Mouse (Mus musculus) intestine, embryonic 14.5 days (tissue): ENCODE measurements at regions not wholly inside any gene's neighbourhood (a gene's known extent, or its start where the extent isn't known, plus 50 kb on each side); places are given as distances from the start of the nearest gene placed in this dataset.

Source experiments
- ATAC-seq: fragments of 200-750 bp; cut with Nextera tagmentation; replicated peaks from 2 replicates; pipeline ENCODE4 v1.8.0; 2017; ENCODE audit warnings: low read depth, moderate number of reproducible peaks, moderate TSS enrichment, moderate library complexity; ENCODE audit not compliant: low FRiP score, low TSS enrichment
- DNase-seq: peaks from one replicate; pipeline ENCODE4 v3.0.0-alpha.2; 2018; ENCODE audit warnings: low spot score
- H3K27ac ChIP-seq: fragments of 300-500 bp; sonication (generic); 2 replicates; pipeline ENCODE4 v1.5.1; 2014; ENCODE audit warnings: low read depth, mild to moderate bottlenecking, control low read depth
- H3K27me3 ChIP-seq: fragments of 300-500 bp; sonication (generic); replicated peaks from 2 replicates; pipeline ENCODE4 v1.6.1; 2014; ENCODE audit warnings: low read length, control low read depth; ENCODE audit not compliant: control insufficient read depth, insufficient read depth
- H3K36me3 ChIP-seq: fragments of 300-500 bp; sonication (generic); 2 replicates; pipeline ENCODE4 v1.6.1; 2014; ENCODE audit warnings: low read length, control low read depth; ENCODE audit not compliant: control insufficient read depth, insufficient read depth
- H3K4me1 ChIP-seq: fragments of 300-500 bp; sonication (generic); replicated peaks from 2 replicates; pipeline ENCODE4 v1.6.1; 2014; ENCODE audit warnings: low read length, control low read depth, mixed read lengths; ENCODE audit not compliant: control insufficient read depth, insufficient read depth
- H3K4me2 ChIP-seq: fragments of 300-500 bp; sonication (generic); 2 replicates; pipeline ENCODE4 v1.6.1; 2014; ENCODE audit warnings: low read length
- H3K4me3 ChIP-seq: fragments of 300-500 bp; sonication (generic); 2 replicates; pipeline ENCODE4 v1.5.1; 2014; ENCODE audit warnings: low read depth, low read length, control low read depth, mixed read lengths
- H3K9ac ChIP-seq: fragments of 300-500 bp; sonication (generic); 2 replicates; pipeline ENCODE4 v1.6.1; 2014; ENCODE audit warnings: mild to moderate bottlenecking, low read length
- H3K9me3 ChIP-seq: fragments of 300-500 bp; sonication (generic); 2 replicates; pipeline ENCODE4 v1.6.1; 2016; ENCODE audit warnings: low read length, control low read depth; ENCODE audit not compliant: control insufficient read depth
- WGBS: fragments of 180-500 bp; shearing (Covaris S2); extraction: QIAGEN DNeasy Blood & Tissue Kit; methylation state at CpG from one replicate; pipeline ENCODE4 v1.1.7; 2014; 5-methylcytosine and 5-hydroxymethylcytosine counted together

DNA sequence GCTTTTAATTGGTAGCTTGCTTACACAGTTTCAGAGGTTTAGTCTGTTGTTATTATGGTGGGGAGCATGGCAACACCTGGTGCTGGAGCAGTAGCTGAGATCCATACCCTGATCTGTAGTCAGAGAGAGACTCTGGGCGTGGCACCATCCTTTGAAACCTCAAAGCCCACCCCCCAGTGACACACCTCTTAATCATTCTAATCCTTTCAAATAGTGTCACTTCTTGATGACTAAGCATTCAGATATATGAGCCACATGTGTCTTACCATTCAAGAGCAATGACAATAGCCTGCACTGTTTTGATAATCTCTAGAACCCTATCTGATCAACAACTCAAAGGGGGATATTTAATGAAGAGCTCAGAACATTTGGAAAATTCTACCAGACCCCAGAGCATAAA lies 57.6 kb upstream of the Mroh9 start:
- H3K36me3 ChIP-seq = no peaks in the 10 kb centered on the region
- no peak overlapping the region for H3K27ac ChIP-seq
- DNase-seq = no peak
- H3K4me3 ChIP-seq = no peak overlapping the region
- no peaks in the 10 kb centered on the region for H3K9me3 ChIP-seq
- no peak overlapping the region for H3K4me2 ChIP-seq
- H3K4me1 ChIP-seq = no peaks in the 10 kb centered on the region
- 90% methylated on average over 1 of the region's 1 CpGs for WGBS
- no peak for ATAC-seq
- no peaks in the 10 kb centered on the region for H3K27me3 ChIP-seq
- H3K9ac ChIP-seq = no peak overlapping the region

DNA sequence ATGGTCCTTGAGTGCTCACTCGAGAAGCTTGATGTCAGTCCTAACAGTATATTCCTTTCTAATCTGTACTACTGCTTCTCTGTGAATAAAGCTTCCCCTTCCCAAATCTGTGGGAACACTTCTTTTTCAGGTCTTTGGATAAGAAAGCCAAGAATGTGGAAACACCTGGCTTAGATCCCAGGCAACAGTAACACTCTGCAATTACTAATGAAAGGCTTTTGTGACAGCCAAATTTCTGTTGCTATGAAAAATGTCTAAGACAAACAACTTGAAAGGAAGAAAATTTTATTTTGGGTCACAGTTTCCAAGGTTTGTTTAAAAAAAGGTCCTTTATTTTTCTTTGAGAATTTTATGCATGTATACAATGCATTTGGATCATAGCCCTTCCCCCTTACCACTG lies 56.0 kb upstream of the Mroh9 start:
- H3K27me3 ChIP-seq = no peaks in the 10 kb centered on the region
- 77% methylated on average over 1 of the region's 1 CpGs for WGBS
- no peak overlapping the region for H3K27ac ChIP-seq
- H3K9me3 ChIP-seq = no peaks in the 10 kb centered on the region
- no peak overlapping the region for H3K4me3 ChIP-seq
- H3K4me2 ChIP-seq = no peak overlapping the region
- DNase-seq (no peak), ATAC-seq (no peak)
- H3K9ac ChIP-seq = no peak overlapping the region
- no peaks in the 10 kb centered on the region for H3K4me1 ChIP-seq
- no peaks in the 10 kb centered on the region for H3K36me3 ChIP-seq

DNA sequence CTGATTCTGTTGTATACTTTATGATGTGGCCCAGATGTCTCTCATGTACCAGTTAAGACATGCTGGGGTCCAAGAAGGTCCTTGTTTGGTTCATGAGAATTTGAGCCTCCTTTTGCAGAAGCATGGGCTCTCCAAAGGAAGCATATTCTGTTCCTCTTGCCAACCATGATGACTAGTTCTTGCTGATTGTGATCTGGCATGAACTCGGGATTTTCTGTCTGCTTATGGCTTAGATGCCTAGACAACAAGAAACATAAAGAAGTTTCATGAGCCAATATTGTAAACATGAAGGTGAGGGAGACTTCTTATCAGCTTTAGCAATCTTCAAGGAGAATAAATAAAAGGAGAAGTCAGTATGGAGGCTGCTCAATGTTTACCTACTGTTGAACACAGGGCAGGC lies 52.7 kb upstream of the Mroh9 start:
- no peak overlapping the region for H3K9ac ChIP-seq
- no peaks in the 10 kb centered on the region for H3K4me1 ChIP-seq
- WGBS = 26% methylated on average over 1 of the region's 1 CpGs
- no peaks in the 10 kb centered on the region for H3K36me3 ChIP-seq
- no peak overlapping the region for H3K4me2 ChIP-seq
- no peaks in the 10 kb centered on the region for H3K27me3 ChIP-seq
- no peak overlapping the region for H3K27ac ChIP-seq
- no peak overlapping the region for H3K4me3 ChIP-seq
- no peaks in the 10 kb centered on the region for H3K9me3 ChIP-seq
- DNase-seq = no peak
- no peak for ATAC-seq
